Mouse (Mus musculus) neural tube, embryonic 11.5 days (tissue): ENCODE data around the gene Cdrt4. TPM values are rescaled to one million over a fixed set of nuclear protein-coding genes. Genes with fewer than 3 reads are reported as not detected.

Experiments
- ATAC-seq: fragments of 200-750 bp; cut with Nextera tagmentation; 2 replicates; pipeline ENCODE4 v1.8.0; 2017; ENCODE audit warnings: moderate number of reproducible peaks, mild to moderate bottlenecking, moderate TSS enrichment, moderate library complexity; ENCODE audit not compliant: insufficient read depth, low FRiP score, low TSS enrichment
- DNase-seq: peaks from one replicate; pipeline ENCODE4 v3.0.0-alpha.2; 2015; ENCODE audit warnings: low spot score
- H3K27ac ChIP-seq: fragments of 300-500 bp; sonication (generic); 2 replicates; pipeline ENCODE4 v1.5.1; 2014; ENCODE audit warnings: low read depth, mild to moderate bottlenecking, low read length
- H3K27me3 ChIP-seq: fragments of 300-500 bp; sonication (generic); 2 replicates; pipeline ENCODE4 v1.6.1; 2014; ENCODE audit warnings: mild to moderate bottlenecking, low read length, mixed read lengths; ENCODE audit not compliant: control insufficient read depth, insufficient read depth
- H3K36me3 ChIP-seq: fragments of 300-500 bp; sonication (generic); 2 replicates; pipeline ENCODE4 v1.6.1; 2014; ENCODE audit warnings: mild to moderate bottlenecking, low read length, moderate library complexity, mixed read lengths; ENCODE audit not compliant: control insufficient read depth, insufficient read depth
- H3K4me1 ChIP-seq: fragments of 300-500 bp; sonication (generic); 2 replicates; pipeline ENCODE4 v1.6.1; 2014; ENCODE audit warnings: low read length, mixed read lengths; ENCODE audit not compliant: control insufficient read depth, insufficient read depth
- H3K4me2 ChIP-seq: fragments of 300-500 bp; sonication (generic); 2 replicates; pipeline ENCODE4 v1.6.1; 2014; ENCODE audit warnings: low read depth, mild to moderate bottlenecking, moderate library complexity
- H3K4me3 ChIP-seq: fragments of 300-500 bp; sonication (generic); 2 replicates; pipeline ENCODE4 v1.5.1; 2014; ENCODE audit warnings: low read depth, low read length
- H3K9ac ChIP-seq: fragments of 300-500 bp; sonication (generic); 2 replicates; pipeline ENCODE4 v1.6.1; 2014; ENCODE audit warnings: mild to moderate bottlenecking, low read length
- H3K9me3 ChIP-seq: fragments of 300-500 bp; sonication (generic); 2 replicates; pipeline ENCODE4 v1.6.1; 2016; ENCODE audit warnings: low read length; ENCODE audit not compliant: control insufficient read depth
- WGBS: fragments of 180-500 bp; shearing (Covaris S2); extraction: QIAGEN DNeasy Blood & Tissue Kit; methylation state at CpG from one replicate; pipeline ENCODE4 v1.1.7; 2014; 5-methylcytosine and 5-hydroxymethylcytosine counted together
- polyA plus RNA-seq: library from polyadenylated mRNA; unstranded; fragments of >200 nt; fragmentation: Nextera tagmentation; extraction: Ambion mirVana; gene quantifications from 2 replicates; pipeline ENCODE4 v1.2.1, GENCODE M21; 2014

The Cdrt4 gene
- polyA plus RNA-seq, 1 experiment from 2014 or later: not detected

- ATAC-seq (peak; percentile 60), DNase-seq (peak; percentile 71)
- no peaks in the 10 kb centered on the region for H3K36me3 ChIP-seq
- peaks cover 18% of the 10 kb centered on the region; the same call in 1 of the 2 replicates for H3K4me1 ChIP-seq
- 3% methylated on average over 3 of the region's 3 CpGs for WGBS
- H3K4me3 ChIP-seq: no peak overlapping the region
- no peaks in the 10 kb centered on the region for H3K27me3 ChIP-seq
- H3K9me3 ChIP-seq: 0 out of 2 replicates have a peak, but pooled peaks cover 2% of the 10 kb centered on the region
- H3K4me2 ChIP-seq: no peak overlapping the region
- H3K27ac ChIP-seq: no peak overlapping the region
- no peak overlapping the region for H3K9ac ChIP-seq
Observed at GRCm38 (mm10) chr11:62983793-62984192, 32.8 kb downstream of the Cdrt4 start.

- H3K36me3 ChIP-seq: no peaks in the 10 kb centered on the region
- H3K4me1 ChIP-seq: peaks cover 18% of the 10 kb centered on the region; the same call in 1 of the 2 replicates
- no peak for ATAC-seq
- H3K27ac ChIP-seq: no peak overlapping the region
- H3K27me3 ChIP-seq: no peaks in the 10 kb centered on the region
- WGBS: 63% methylated on average over 3 of the region's 3 CpGs
- no peak overlapping the region for H3K9ac ChIP-seq
- H3K4me3 ChIP-seq: no peak overlapping the region
- H3K9me3 ChIP-seq: 0 out of 2 replicates have a peak, but pooled peaks cover 2% of the 10 kb centered on the region
- DNase-seq: no peak
- no peak overlapping the region for H3K4me2 ChIP-seq
Observed at GRCm38 (mm10) chr11:62984365-62984764, 33.4 kb downstream of the Cdrt4 start.

- Histone ChIP-seq H3K27ac (no peak overlapping the region), H3K27me3 (no peaks in the 10 kb centered on the region), H3K9me3 (0 out of 2 replicates have a peak, but pooled peaks cover 2% of the 10 kb centered on the region), H3K36me3 (no peaks in the 10 kb centered on the region), H3K4me3 (no peak overlapping the region), H3K4me1 (peaks cover 18% of the 10 kb centered on the region; the same call in 1 of the 2 replicates), H3K9ac (no peak overlapping the region), H3K4me2 (no peak overlapping the region)
- ATAC-seq (no peak), DNase-seq (no peak)
- WGBS: 93% methylated on average over 3 of the region's 3 CpGs
Observed at GRCm38 (mm10) chr11:62985075-62985474, 34.1 kb downstream of the Cdrt4 start.

DNA sequence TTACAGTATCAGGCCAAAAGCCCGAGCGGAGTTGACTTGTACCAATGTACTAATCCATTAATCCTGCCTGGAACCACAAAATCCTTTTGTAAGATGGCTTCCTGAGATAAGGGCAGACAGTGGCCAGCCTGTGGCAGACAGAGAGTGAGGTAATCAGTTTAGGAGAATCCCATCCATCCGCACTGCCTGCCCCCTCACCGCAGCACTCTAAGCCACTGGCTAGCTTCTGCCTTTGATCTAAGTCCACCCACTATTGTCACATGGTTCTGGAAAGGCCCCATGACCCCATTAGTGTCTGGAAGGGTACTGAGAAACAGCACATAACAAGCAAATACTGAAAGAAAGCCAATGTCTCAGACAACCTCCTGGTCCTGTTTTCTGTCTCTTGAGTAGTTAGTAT is 35.6 kb downstream of the Cdrt4 start:
- Histone ChIP-seq H3K9me3 (no peaks in the 10 kb centered on the region), H3K27me3 (no peaks in the 10 kb centered on the region), H3K4me3 (no peak overlapping the region), H3K36me3 (no peaks in the 10 kb centered on the region), H3K4me2 (no peak overlapping the region), H3K4me1 (peaks cover 18% of the 10 kb centered on the region; the same call in 1 of the 2 replicates), H3K9ac (no peak overlapping the region), H3K27ac (no peak overlapping the region)
- DNase-seq: no peak
- 76% methylated on average over 4 of the region's 4 CpGs for WGBS
- no peak for ATAC-seq

- no peak overlapping the region for H3K27ac ChIP-seq
- no peak overlapping the region for H3K4me2 ChIP-seq
- 90% methylated on average over 3 of the region's 3 CpGs for WGBS
- 0 out of 2 replicates have a peak, but pooled peaks cover 3% of the 10 kb centered on the region for H3K4me1 ChIP-seq
- no peak for ATAC-seq
- H3K36me3 ChIP-seq: no peaks in the 10 kb centered on the region
- DNase-seq: no peak
- H3K4me3 ChIP-seq: no peak overlapping the region
- H3K9me3 ChIP-seq: no peaks in the 10 kb centered on the region
- H3K27me3 ChIP-seq: no peaks in the 10 kb centered on the region
- no peak overlapping the region for H3K9ac ChIP-seq
Observed at GRCm38 (mm10) chr11:62990150-62990685, 39.2 kb downstream of the Cdrt4 start.

- no peak for DNase-seq
- no peaks in the 10 kb centered on the region for H3K36me3 ChIP-seq
- no peaks in the 10 kb centered on the region for H3K9me3 ChIP-seq
- H3K4me2 ChIP-seq: no peak overlapping the region
- no peaks in the 10 kb centered on the region for H3K27me3 ChIP-seq
- no peak for ATAC-seq
- 92% methylated on average over 5 of the region's 5 CpGs for whole genome bisulfite sequencing
- 0 out of 2 replicates have a peak, but pooled peaks cover 2% of the 10 kb centered on the region for H3K4me1 ChIP-seq
- H3K27ac ChIP-seq: no peak overlapping the region
- no peak overlapping the region for H3K4me3 ChIP-seq
- no peak overlapping the region for H3K9ac ChIP-seq
Observed at GRCm38 (mm10) chr11:62990811-62991210, 39.8 kb downstream of the Cdrt4 start.

DNA sequence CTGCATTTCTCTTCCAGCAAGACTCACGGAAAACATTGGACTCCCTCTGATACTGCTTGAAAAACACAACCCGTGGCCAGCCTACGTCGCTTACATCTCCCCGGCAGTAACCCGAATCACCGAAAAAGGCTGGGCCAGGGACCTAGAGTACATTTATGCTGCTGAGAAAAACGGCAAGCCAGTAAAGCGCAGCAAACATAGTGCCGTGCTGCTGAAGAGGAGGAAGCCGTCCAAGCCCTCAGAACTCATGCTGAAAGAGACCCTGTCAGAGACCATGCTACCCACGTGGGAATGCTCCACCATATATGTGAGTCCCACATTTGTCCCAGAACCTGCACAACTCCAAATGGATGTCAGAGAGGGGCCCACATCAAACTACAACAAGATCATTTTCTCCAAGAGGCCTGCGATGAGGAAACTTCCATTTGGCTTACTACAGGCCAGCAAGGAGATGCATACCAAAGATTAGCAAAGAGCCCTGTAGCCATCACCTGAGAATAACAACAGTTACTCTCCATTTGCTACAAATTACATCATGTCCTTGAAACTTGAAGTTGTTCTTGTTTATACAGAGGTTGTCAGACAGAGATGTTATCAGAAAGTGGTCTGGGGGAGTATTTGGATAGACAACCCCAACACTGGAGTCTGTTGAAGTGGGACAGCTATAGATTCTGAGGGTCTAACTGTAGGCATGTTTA is 41.7 kb downstream of the Cdrt4 start:
- H3K9me3 ChIP-seq: no peaks in the 10 kb centered on the region
- 92% methylated on average over 13 of the region's 13 CpGs for WGBS
- H3K27ac ChIP-seq: no peak overlapping the region
- no peak overlapping the region for H3K4me3 ChIP-seq
- no peak overlapping the region for H3K4me2 ChIP-seq
- no peak overlapping the region for H3K9ac ChIP-seq
- no peaks in the 10 kb centered on the region for H3K36me3 ChIP-seq
- DNase-seq: no peak
- peaks cover 2% of the 10 kb centered on the region; the same call in 1 of the 2 replicates for H3K4me1 ChIP-seq
- H3K27me3 ChIP-seq: no peaks in the 10 kb centered on the region
- no peak for ATAC-seq

DNA sequence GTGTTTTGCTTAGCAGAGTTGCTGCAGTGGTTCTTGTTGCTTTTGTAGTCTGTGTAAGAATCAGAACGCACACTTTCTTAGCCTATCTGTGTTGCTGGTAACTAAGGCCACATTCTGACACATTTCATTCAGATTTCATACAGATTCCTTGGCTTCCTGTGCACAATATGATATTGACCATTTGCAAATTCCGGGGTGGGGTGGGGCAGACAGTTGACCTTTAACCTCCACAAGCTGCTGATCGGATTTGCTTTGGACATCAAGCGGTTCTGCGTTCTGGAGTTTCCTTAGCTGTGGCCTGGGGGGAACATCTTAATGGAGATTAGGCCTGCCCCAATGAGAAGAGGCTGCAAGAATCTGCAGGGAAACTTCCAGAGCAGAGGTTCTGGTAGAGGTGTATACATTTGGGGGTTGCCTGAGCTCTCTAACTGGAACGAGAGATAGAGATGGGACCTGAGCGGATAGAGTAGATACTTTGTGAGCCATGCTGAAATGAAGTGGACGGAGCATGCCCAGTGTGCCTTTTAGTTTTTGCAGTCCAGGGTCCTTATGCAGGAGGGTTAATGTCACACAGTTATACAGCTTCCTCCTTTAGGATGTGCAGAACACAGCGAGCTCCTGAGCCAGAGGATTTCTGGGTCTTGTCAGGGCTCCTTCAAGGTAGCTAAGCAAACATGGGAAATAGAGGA is 44.2 kb downstream of the Cdrt4 start:
- DNase-seq: no peak
- H3K36me3 ChIP-seq: no peaks in the 10 kb centered on the region
- 84% methylated on average over 9 of the region's 9 CpGs for WGBS

More for the DNA sequence above, 44.2 kb downstream of the Cdrt4 start:
- no peak overlapping the region for H3K4me3 ChIP-seq
- no peak overlapping the region for H3K9ac ChIP-seq
- ATAC-seq: no peak
- no peaks in the 10 kb centered on the region for H3K9me3 ChIP-seq
- H3K27me3 ChIP-seq: no peaks in the 10 kb centered on the region
- peaks cover 4% of the 10 kb centered on the region; the same call in 1 of the 2 replicates for H3K4me1 ChIP-seq
- H3K27ac ChIP-seq: no peak overlapping the region
- no peak overlapping the region for H3K4me2 ChIP-seq
